Mouse (Mus musculus) MEL (cell line): Measurements from ENCODE around the gene Gm10322. TPM values are rescaled to one million over a fixed set of nuclear protein-coding genes. Genes with fewer than 3 reads are reported as not detected.

Experiments
- DNase-seq: peaks from one replicate; pipeline ENCODE4 v3.0.0; 2011; ENCODE audit warnings: low read depth, low spot score
- H3K27ac ChIP-seq: 2 replicates; pipeline ENCODE4 v1.5.1; 2012; ENCODE audit warnings: low read depth, mild to moderate bottlenecking, control low read depth, low read length, moderate library complexity; ENCODE audit not compliant: control insufficient read depth
- H3K27me3 ChIP-seq, 2 experiments: fragments of 150-350 bp in 1 of 2; sonication (generic) in 1 of 2; 2 replicates each; pipeline ENCODE4 v1.6.1; 2012; ENCODE audit warnings: low read length in 2 of 2, mild to moderate bottlenecking in 2 of 2, improper control_type of control experiment in 1 of 2, moderate library complexity in 1 of 2; ENCODE audit not compliant: insufficient read depth in 2 of 2, control insufficient read depth in 1 of 2
- H3K36me3 ChIP-seq, 2 experiments: 2 replicates each; pipeline ENCODE4 v1.6.1; 2012 to 2014; ENCODE audit warnings: low read length in 2 of 2, improper control_type of control experiment in 1 of 2, inconsistent platforms in 1 of 2, mild to moderate bottlenecking in 1 of 2; ENCODE audit not compliant: insufficient read depth in 2 of 2, control insufficient read depth in 1 of 2
- H3K4me1 ChIP-seq, 2 experiments: fragments of 150-350 bp in 1 of 2; sonication (generic) in 1 of 2; 2 replicates each; pipeline ENCODE4 v1.6.1; 2012; ENCODE audit warnings: low read length in 2 of 2, improper control_type of control experiment in 1 of 2, mild to moderate bottlenecking in 1 of 2; ENCODE audit not compliant: insufficient read depth in 2 of 2, control insufficient read depth in 1 of 2
- H3K4me3 ChIP-seq, 2 experiments: fragments of 150-350 bp in 1 of 2; sonication (generic) in 1 of 2; 2 replicates each; pipeline ENCODE4 v1.5.1; 2012; ENCODE audit warnings: low read depth in 2 of 2, low read length in 2 of 2, mild to moderate bottlenecking in 2 of 2, moderate library complexity in 2 of 2, control low read depth in 1 of 2, improper control_type of control experiment in 1 of 2; ENCODE audit not compliant: control insufficient read depth in 1 of 2, insufficient read depth in 1 of 2
- H3K79me2 ChIP-seq: 2 replicates; pipeline ENCODE4 v1.6.1; 2012; ENCODE audit warnings: mild to moderate bottlenecking, low read length, moderate library complexity; ENCODE audit not compliant: control insufficient read depth, poor library complexity, insufficient read depth
- H3K9ac ChIP-seq: 2 replicates; pipeline ENCODE4 v1.6.1; 2012; ENCODE audit warnings: low read depth, mild to moderate bottlenecking, control low read depth, low read length, moderate library complexity; ENCODE audit not compliant: control insufficient read depth, poor library complexity, severe bottlenecking
- H3K9me3 ChIP-seq: fragments of 150-350 bp; sonication (generic); replicated peaks from 2 replicates; pipeline ENCODE4 v1.6.1; 2012; ENCODE audit warnings: mild to moderate bottlenecking, low read length, improper control_type of control experiment, moderate library complexity; ENCODE audit not compliant: insufficient read depth
- BHLHE40 ChIP-seq: IDR thresholded peaks from 2 replicates; pipeline ENCODE4 v1.6.1; 2012; ENCODE audit warnings: low read depth, mild to moderate bottlenecking, inconsistent platforms, low read length, improper control_type of control experiment, borderline replicate concordance
- CHD2 ChIP-seq: IDR thresholded peaks from 2 replicates; pipeline ENCODE4 v1.6.1; 2011; ENCODE audit warnings: low read length, improper control_type of control experiment
- ELF1 ChIP-seq: IDR thresholded peaks from 2 replicates; pipeline ENCODE4 v1.6.1; 2014; ENCODE audit warnings: low read depth, mild to moderate bottlenecking, inconsistent platforms, low read length, improper control_type of control experiment, moderate library complexity
- EP300 ChIP-seq, 2 experiments: IDR thresholded peaks; 2 replicates each; pipeline ENCODE4 v1.6.1; 2011; ENCODE audit warnings: improper control_type of control experiment in 2 of 2, low read length in 2 of 2, low read depth in 1 of 2, mild to moderate bottlenecking in 1 of 2
- ETS1 ChIP-seq: IDR thresholded peaks from 2 replicates; pipeline ENCODE4 v1.6.1; 2012; ENCODE audit warnings: low read depth, mild to moderate bottlenecking, inconsistent platforms, low read length, improper control_type of control experiment, moderate library complexity
- GABPA ChIP-seq: IDR thresholded peaks from 2 replicates; pipeline ENCODE4 v1.6.1; 2012; ENCODE audit warnings: low read depth, mild to moderate bottlenecking, inconsistent platforms, low read length, improper control_type of control experiment, moderate library complexity
- GATA1 ChIP-seq: IDR thresholded peaks from 2 replicates; pipeline ENCODE4 v1.6.1; 2011; ENCODE audit warnings: low read depth, low read length, improper control_type of control experiment
- HCFC1 ChIP-seq: IDR thresholded peaks from 2 replicates; pipeline ENCODE4 v1.6.1; 2012; ENCODE audit warnings: low read depth, mild to moderate bottlenecking, inconsistent platforms, low read length, improper control_type of control experiment, moderate library complexity
- JUND ChIP-seq: IDR thresholded peaks from 2 replicates; pipeline ENCODE4 v1.6.1; 2011; ENCODE audit warnings: low read depth, mild to moderate bottlenecking, improper control_type of control experiment, low read length
- MAFK ChIP-seq: IDR thresholded peaks from 2 replicates; pipeline ENCODE4 v1.6.1; 2011; ENCODE audit warnings: low read depth, mild to moderate bottlenecking, low read length, improper control_type of control experiment, borderline replicate concordance
- MAX ChIP-seq: IDR thresholded peaks from 2 replicates; pipeline ENCODE4 v1.6.1; 2011; ENCODE audit warnings: low read length, improper control_type of control experiment
- MAZ ChIP-seq: IDR thresholded peaks from 2 replicates; pipeline ENCODE4 v1.6.1; 2012; ENCODE audit warnings: low read depth, mild to moderate bottlenecking, inconsistent platforms, low read length, improper control_type of control experiment
- MEF2A ChIP-seq: IDR thresholded peaks from 2 replicates; pipeline ENCODE4 v1.6.1; 2014; ENCODE audit warnings: low read depth, mild to moderate bottlenecking, inconsistent platforms, low read length, improper control_type of control experiment; ENCODE audit not compliant: poor library complexity, insufficient replicate concordance, severe bottlenecking; ENCODE audit errors: extremely low read depth
- MXI1 ChIP-seq: IDR thresholded peaks from 2 replicates; pipeline ENCODE4 v1.6.1; 2011; ENCODE audit warnings: mild to moderate bottlenecking, low read depth, low read length, improper control_type of control experiment
- MYB ChIP-seq: IDR thresholded peaks from 2 replicates; pipeline ENCODE4 v1.6.1; 2011; ENCODE audit warnings: mild to moderate bottlenecking, low read depth, low read length, improper control_type of control experiment
- MYC ChIP-seq: IDR thresholded peaks from 2 replicates; pipeline ENCODE4 v1.6.1; 2011; ENCODE audit warnings: low read depth, mild to moderate bottlenecking, low read length, improper control_type of control experiment, moderate library complexity
- NELFE ChIP-seq: IDR thresholded peaks from 2 replicates; pipeline ENCODE4 v1.6.1; 2011; ENCODE audit warnings: low read depth, low read length, improper control_type of control experiment
- NRF1 ChIP-seq: IDR thresholded peaks from 2 replicates; pipeline ENCODE4 v1.6.1; 2014; ENCODE audit warnings: low read depth, mild to moderate bottlenecking, inconsistent platforms, low read length, improper control_type of control experiment, moderate library complexity; ENCODE audit not compliant: poor library complexity, insufficient read depth, severe bottlenecking
- POLR2A ChIP-seq, 2 experiments: IDR thresholded peaks; 2 replicates each; pipeline ENCODE4 v1.6.1; 2011 to 2012; ENCODE audit warnings: low read length in 2 of 2, mild to moderate bottlenecking in 2 of 2, control low read depth in 1 of 2, improper control_type of control experiment in 1 of 2, low read depth in 1 of 2, moderate library complexity in 1 of 2; ENCODE audit not compliant: control insufficient read depth in 1 of 2, insufficient read depth in 1 of 2, poor library complexity in 1 of 2
- POLR2AphosphoS2 ChIP-seq: IDR thresholded peaks from 2 replicates; pipeline ENCODE4 v1.6.1; 2011; ENCODE audit warnings: low read length, improper control_type of control experiment
- POLR2AphosphoS5 ChIP-seq: IDR thresholded peaks from 2 replicates; pipeline ENCODE4 v1.6.1; 2012; ENCODE audit warnings: low read depth, borderline replicate concordance, mild to moderate bottlenecking, inconsistent platforms, low read length, moderate library complexity, mixed read lengths
- RAD21 ChIP-seq: IDR thresholded peaks from 2 replicates; pipeline ENCODE4 v1.6.1; 2011; ENCODE audit warnings: mild to moderate bottlenecking, low read depth, low read length, improper control_type of control experiment
- RCOR1 ChIP-seq: IDR thresholded peaks from 2 replicates; pipeline ENCODE4 v1.6.1; 2012; ENCODE audit warnings: low read depth, mild to moderate bottlenecking, inconsistent platforms, low read length, improper control_type of control experiment
- SIN3A ChIP-seq: IDR thresholded peaks from 2 replicates; pipeline ENCODE4 v1.6.1; 2012; ENCODE audit warnings: low read length, improper control_type of control experiment, inconsistent platforms
- TAL1 ChIP-seq: IDR thresholded peaks from 2 replicates; pipeline ENCODE4 v1.6.1; 2012; ENCODE audit warnings: mild to moderate bottlenecking, inconsistent platforms, low read length, moderate library complexity, mixed read lengths
- TBP ChIP-seq: IDR thresholded peaks from 2 replicates; pipeline ENCODE4 v1.8.0; 2011; ENCODE audit warnings: low read depth, low read length, improper control_type of control experiment
- TCF12 ChIP-seq: IDR thresholded peaks from 2 replicates; pipeline ENCODE4 v1.6.1; 2014; ENCODE audit warnings: low read depth, mild to moderate bottlenecking, inconsistent platforms, low read length, improper control_type of control experiment, moderate library complexity
- UBTF ChIP-seq: IDR thresholded peaks from 2 replicates; pipeline ENCODE4 v1.6.1; 2012; ENCODE audit warnings: low read depth, mild to moderate bottlenecking, inconsistent platforms, low read length, improper control_type of control experiment, moderate library complexity, borderline replicate concordance; ENCODE audit not compliant: insufficient read depth
- USF1 ChIP-seq: IDR thresholded peaks from 2 replicates; pipeline ENCODE4 v1.6.1; 2014; ENCODE audit warnings: low read depth, mild to moderate bottlenecking, inconsistent platforms, low read length, improper control_type of control experiment, moderate library complexity
- USF2 ChIP-seq, 2 experiments: IDR thresholded peaks; 2 replicates each; pipeline ENCODE4 v1.6.1; 2011 to 2012; ENCODE audit warnings: improper control_type of control experiment in 2 of 2, low read length in 2 of 2, borderline replicate concordance in 1 of 2, inconsistent platforms in 1 of 2, low read depth in 1 of 2, mild to moderate bottlenecking in 1 of 2; ENCODE audit not compliant: insufficient read depth in 1 of 2
- ZKSCAN1 ChIP-seq: IDR thresholded peaks from 2 replicates; pipeline ENCODE4 v1.6.1; 2012; ENCODE audit warnings: low read depth, mild to moderate bottlenecking, inconsistent platforms, low read length, improper control_type of control experiment, moderate library complexity
- ZMIZ1 ChIP-seq: IDR thresholded peaks from 2 replicates; pipeline ENCODE4 v1.6.1; 2012; ENCODE audit warnings: low read depth, mild to moderate bottlenecking, inconsistent platforms, low read length, improper control_type of control experiment, moderate library complexity
- ZNF384 ChIP-seq: IDR thresholded peaks from 2 replicates; pipeline ENCODE4 v1.6.1; 2012; ENCODE audit warnings: low read depth, mild to moderate bottlenecking, inconsistent platforms, low read length, improper control_type of control experiment
- polyA plus RNA-seq, 2 experiments: library from polyadenylated mRNA; stranded (reverse) in 1 of 2; unstranded in 1 of 2; fragments of >175 nt in 1 of 2; fragments of >200 nt in 1 of 2; gene quantifications; 2 replicates each; pipeline versions ENCODE4 v1.2.1 to v1.2.4; 2012; ENCODE audit warnings: low replicate concordance in 2 of 2, low read depth in 1 of 2; ENCODE audit not compliant: insufficient read length in 2 of 2, insufficient read depth in 1 of 2, missing spikeins in 1 of 2
- total RNA-seq: library from RNA; depleted of rRNA; stranded (reverse); fragments of 300-350 nt; gene quantifications from 2 replicates; pipeline ENCODE4 v1.2.3, GENCODE M21; 2012

Gm10322 gene
- total and polyA plus RNA-seq, 3 experiments = 0.58 TPM; not detected in 2

DNA sequence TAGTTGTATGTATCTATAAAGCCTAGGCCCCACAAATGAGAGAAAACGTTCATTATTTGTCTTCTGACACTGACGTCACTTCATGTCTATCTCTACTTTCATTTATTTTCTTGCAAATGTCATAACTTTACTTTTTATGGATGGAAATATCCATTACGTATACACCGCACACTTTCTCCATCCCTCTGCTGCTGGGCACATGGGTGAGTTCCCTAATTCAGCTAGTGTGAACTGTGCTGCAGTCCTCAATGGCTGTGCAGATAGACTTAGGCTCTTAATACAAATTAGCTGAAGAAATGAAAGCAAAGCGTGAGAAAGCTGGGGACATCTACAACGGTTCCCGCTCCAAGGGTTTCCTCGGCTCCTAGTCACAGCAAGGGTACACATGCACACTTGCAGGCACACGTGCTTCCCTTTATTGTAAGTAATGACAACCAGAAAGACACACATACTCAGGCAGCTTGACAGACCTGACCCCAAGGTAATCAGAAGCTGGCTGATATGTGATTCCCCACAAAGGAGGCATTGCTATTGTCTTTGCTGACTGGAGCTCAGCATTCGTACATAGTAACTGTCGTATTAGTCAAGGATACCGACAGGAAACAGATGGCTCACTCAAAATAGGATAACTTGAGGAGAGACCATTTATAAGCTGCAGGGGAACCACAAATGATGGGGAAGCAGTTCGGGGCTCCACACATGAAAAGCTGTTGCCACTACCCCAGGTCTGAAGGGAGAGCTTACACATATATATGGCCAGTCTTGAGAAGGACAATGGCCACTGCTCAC lies 49.8 kb downstream of the Gm10322 start:
- H3K79me2 ChIP-seq = no peaks in the 10 kb centered on the region
- H3K9me3 ChIP-seq = no peaks in the 10 kb centered on the region
- H3K4me1 ChIP-seq = peaks cover 8% of the 10 kb centered on the region in 2 experiments
- TF ChIP-seq POLR2AphosphoS5 (no peak), MEF2A (no peak), RAD21 (no peak), MYB (peak; percentile 9; the same call in 1 of the 2 replicates), HCFC1 (no peak), MAX (peak; percentile 74), ELF1 (no peak), ZNF384 (no peak), USF1 (peak; percentile 15; the same call in 1 of the 2 replicates), EP300 (IDR thresholded peaks at IDR 0.05; ENCODE audit: low read depth in 1 of 2, low read length in 2 of 2) (peak; percentile 68 to 71), NELFE (no peak), TCF12 (peak; percentile 56; the same call in 1 of the 2 replicates), GABPA (no peak), MXI1 (peak; percentile 84), ZMIZ1 (no peak), UBTF (no peak), POLR2AphosphoS2 (no peak), ETS1 (peak; percentile 81), MAFK (no peak), RCOR1 (peak; percentile 34; the same call in 1 of the 2 replicates), BHLHE40 (peak; percentile 31; the same call in 1 of the 2 replicates), NRF1 (no peak), CHD2 (no peak), MYC (peak; percentile 55; the same call in 1 of the 2 replicates), GATA1 (0 out of 2 replicates have a peak, but pooled peaks have one; percentile 11), SIN3A (peak; percentile 40), ZKSCAN1 (no peak), POLR2A (IDR thresholded peaks at IDR 0.05; ENCODE audit: control insufficient read depth in 1 of 2, insufficient read depth in 1 of 2, low read depth in 1 of 2, low read length in 2 of 2, poor library complexity in 1 of 2) (no peak), USF2 (IDR thresholded peaks at IDR 0.05; ENCODE audit: borderline replicate concordance in 1 of 2, insufficient read depth in 1 of 2, low read depth in 1 of 2, low read length in 2 of 2) (no peak), TAL1 (peak; percentile 75), MAZ (no peak), JUND (no peak), TBP (no peak)
- H3K4me3 ChIP-seq = peak overlapping the region in 1 of 2 experiments; percentile 26; a peak in 2 of 4 replicates
- no peaks in the 10 kb centered on the region for H3K27me3 ChIP-seq
- DNase-seq = peak; percentile 74
- peaks cover 0 to 5% of the 10 kb centered on the region in 2 experiments; a peak in 2 of 4 replicates for H3K36me3 ChIP-seq
- no peak overlapping the region for H3K9ac ChIP-seq
- peak overlapping the region; percentile 9; the same call in 1 of the 2 replicates for H3K27ac ChIP-seq
